Mouse (Mus musculus): ENCODE results near the gene Fam19a4. TPM values are rescaled to one million over a fixed set of nuclear protein-coding genes. Genes with fewer than 3 reads are reported as not detected.
"Not testable (repeated sequence)": the region's sequence is repeated elsewhere in the genome, so short reads cannot be mapped to it uniquely, and the experiment has no call there.

Fam19a4 gene
- polyA plus RNA-seq, 1 experiment from 2014 or later: 2.1 TPM

- H3K4me1 ChIP-seq: no peaks in the 10 kb centered on the region
- no peaks in the 10 kb centered on the region for H3K27me3 ChIP-seq
- no peaks in the 10 kb centered on the region for H3K36me3 ChIP-seq
- H3K9ac ChIP-seq: no peak overlapping the region
- ATAC-seq (ENCODE audit: insufficient number of reproducible peaks, insufficient read depth, low FRiP score, low TSS enrichment): no peak
- no peak overlapping the region for H3K4me2 ChIP-seq (replicated peaks)
- WGBS: 44% methylated on average over 8 of the region's 8 CpGs
- H3K9me3 ChIP-seq: no peaks in the 10 kb centered on the region
- H3K27ac ChIP-seq: no peak overlapping the region
- H3K4me3 ChIP-seq: no peak overlapping the region
Observed at GRCm38 (mm10) chr6:96909061-96909480, 151.1 kb downstream of the Fam19a4 start.

- H3K9me3 ChIP-seq; H3K27me3 ChIP-seq; ATAC-seq (ENCODE audit: insufficient number of reproducible peaks, insufficient read depth, low FRiP score, low TSS enrichment); H3K4me1 ChIP-seq; H3K9ac ChIP-seq; H3K27ac ChIP-seq; H3K4me2 ChIP-seq (replicated peaks); H3K4me3 ChIP-seq; H3K36me3 ChIP-seq: not testable (repeated sequence)
- 93% methylated on average over 17 of the region's 18 CpGs for WGBS
Observed at GRCm38 (mm10) chr6:96877105-96877504, 183.1 kb downstream of the Fam19a4 start.

GRCm38 (mm10) chr6:96876651-96877050 is 183.6 kb downstream of the Fam19a4 start:
- 92% methylated on average over 13 of the region's 13 CpGs for WGBS
- not testable (repeated sequence) for H3K36me3 ChIP-seq; H3K27me3 ChIP-seq; H3K4me2 ChIP-seq (replicated peaks); H3K9ac ChIP-seq; H3K4me3 ChIP-seq; ATAC-seq (ENCODE audit: insufficient number of reproducible peaks, insufficient read depth, low FRiP score, low TSS enrichment); H3K4me1 ChIP-seq; H3K9me3 ChIP-seq; H3K27ac ChIP-seq

GRCm38 (mm10) chr6:96853065-96853464 is 207.1 kb downstream of the Fam19a4 start:
- no peak overlapping the region for H3K27ac ChIP-seq
- H3K4me2 ChIP-seq (replicated peaks): no peak overlapping the region
- H3K4me1 ChIP-seq: no peaks in the 10 kb centered on the region
- H3K9me3 ChIP-seq: no peaks in the 10 kb centered on the region
- WGBS: 59% methylated on average over 7 of the region's 7 CpGs
- H3K27me3 ChIP-seq: no peaks in the 10 kb centered on the region
- H3K9ac ChIP-seq: no peak overlapping the region
- no peak for ATAC-seq (ENCODE audit: insufficient number of reproducible peaks, insufficient read depth, low FRiP score, low TSS enrichment)
- no peaks in the 10 kb centered on the region for H3K36me3 ChIP-seq
- H3K4me3 ChIP-seq: no peak overlapping the region

- no peak overlapping the region for H3K4me2 ChIP-seq (replicated peaks)
- no peaks in the 10 kb centered on the region for H3K4me1 ChIP-seq
- no peak overlapping the region for H3K4me3 ChIP-seq
- ATAC-seq (ENCODE audit: insufficient number of reproducible peaks, insufficient read depth, low FRiP score, low TSS enrichment): no peak
- H3K27me3 ChIP-seq: no peaks in the 10 kb centered on the region
- no peaks in the 10 kb centered on the region for H3K9me3 ChIP-seq
- 38% methylated on average over 1 of the region's 1 CpGs for WGBS
- H3K36me3 ChIP-seq: no peaks in the 10 kb centered on the region
- no peak overlapping the region for H3K27ac ChIP-seq
- H3K9ac ChIP-seq: no peak overlapping the region
Observed at GRCm38 (mm10) chr6:96843944-96844343, 216.3 kb downstream of the Fam19a4 start.

- Histone ChIP-seq H3K9ac (no peak overlapping the region), H3K4me3 (no peak overlapping the region), H3K36me3 (no peaks in the 10 kb centered on the region), H3K4me1 (no peaks in the 10 kb centered on the region), H3K9me3 (no peaks in the 10 kb centered on the region), H3K4me2 (replicated peaks) (no peak overlapping the region), H3K27ac (no peak overlapping the region), H3K27me3 (no peaks in the 10 kb centered on the region)
- ATAC-seq (ENCODE audit: insufficient number of reproducible peaks, insufficient read depth, low FRiP score, low TSS enrichment): no peak
- 77% methylated on average over 3 of the region's 3 CpGs for WGBS
Observed at GRCm38 (mm10) chr6:96840634-96841033, 219.6 kb downstream of the Fam19a4 start.

GRCm38 (mm10) chr6:96826626-96827025 is 233.6 kb downstream of the Fam19a4 start:
- Histone ChIP-seq H3K9me3 (no peaks in the 10 kb centered on the region), H3K4me1 (no peaks in the 10 kb centered on the region), H3K36me3 (no peaks in the 10 kb centered on the region), H3K4me2 (replicated peaks) (no peak overlapping the region), H3K27me3 (no peaks in the 10 kb centered on the region), H3K9ac (no peak overlapping the region), H3K4me3 (no peak overlapping the region), H3K27ac (no peak overlapping the region)
- 65% methylated on average over 3 of the region's 3 CpGs for WGBS
- ATAC-seq (ENCODE audit: insufficient number of reproducible peaks, insufficient read depth, low FRiP score, low TSS enrichment): no peak

GRCm38 (mm10) chr6:96802981-96803380 is 257.2 kb downstream of the Fam19a4 start:
- no peak overlapping the region for H3K27ac ChIP-seq
- H3K4me3 ChIP-seq: no peak overlapping the region
- no peaks in the 10 kb centered on the region for H3K27me3 ChIP-seq
- 87% methylated on average over 3 of the region's 3 CpGs for WGBS
- ATAC-seq (ENCODE audit: insufficient number of reproducible peaks, insufficient read depth, low FRiP score, low TSS enrichment): no peak
- H3K9me3 ChIP-seq: no peaks in the 10 kb centered on the region
- no peak overlapping the region for H3K9ac ChIP-seq
- no peak overlapping the region for H3K4me2 ChIP-seq (replicated peaks)
- no peaks in the 10 kb centered on the region for H3K36me3 ChIP-seq
- H3K4me1 ChIP-seq: no peaks in the 10 kb centered on the region

- Histone ChIP-seq H3K4me3 (no peak overlapping the region), H3K9ac (no peak overlapping the region), H3K27ac (no peak overlapping the region), H3K27me3 (no peaks in the 10 kb centered on the region), H3K4me2 (replicated peaks) (no peak overlapping the region), H3K9me3 (no peaks in the 10 kb centered on the region), H3K4me1 (no peaks in the 10 kb centered on the region), H3K36me3 (no peaks in the 10 kb centered on the region)
- ATAC-seq (ENCODE audit: insufficient number of reproducible peaks, insufficient read depth, low FRiP score, low TSS enrichment): no peak
- WGBS: 66% methylated on average over 1 of the region's 1 CpGs
Observed at GRCm38 (mm10) chr6:96798746-96799145, 261.5 kb downstream of the Fam19a4 start.

- Histone ChIP-seq H3K4me3 (no peak overlapping the region), H3K9ac (no peak overlapping the region), H3K4me1 (no peaks in the 10 kb centered on the region), H3K9me3 (no peaks in the 10 kb centered on the region), H3K27ac (no peak overlapping the region), H3K4me2 (replicated peaks) (no peak overlapping the region), H3K27me3 (no peaks in the 10 kb centered on the region), H3K36me3 (no peaks in the 10 kb centered on the region)
- 86% methylated on average over 4 of the region's 4 CpGs for WGBS
- no peak for ATAC-seq (ENCODE audit: insufficient number of reproducible peaks, insufficient read depth, low FRiP score, low TSS enrichment)
Observed at GRCm38 (mm10) chr6:96797451-96797850, 262.8 kb downstream of the Fam19a4 start.

Other genes with a start within 250 kb of the Fam19a4 start
- gene Eogt, start 88.8 kb upstream of the Fam19a4 start, polyA plus RNA-seq (2016; fragmentation: Nextera tagmentation; extraction: Ambion mirVana): 9.5 and 10.0 TPM in 2 replicates
- 35.7 TPM in 2 replicates for gene Tmf1, start 118.7 kb upstream of the Fam19a4 start, polyA plus RNA-seq (2016; fragmentation: Nextera tagmentation; extraction: Ambion mirVana)
- gene Uba3, start 145.2 kb upstream of the Fam19a4 start, polyA plus RNA-seq (2016; fragmentation: Nextera tagmentation; extraction: Ambion mirVana): 97.0 and 97.8 TPM in 2 replicates
- 56.4 and 57.2 TPM in 2 replicates for gene Arl6ip5, start 150.3 kb upstream of the Fam19a4 start, polyA plus RNA-seq (2016; fragmentation: Nextera tagmentation; extraction: Ambion mirVana)
- gene Lmod3, start 192.3 kb upstream of the Fam19a4 start, polyA plus RNA-seq (2016; fragmentation: Nextera tagmentation; extraction: Ambion mirVana): 2.4 and 3.7 TPM in 2 replicates